Mouse (Mus musculus): Measurements from ENCODE around the gene Nectin2. TPM values are rescaled to one million over a fixed set of nuclear protein-coding genes. Genes with fewer than 3 reads are reported as not detected.
A peak's percentile ranks its signal among the peaks of the same experiment; 100 is the strongest.

Gene Nectin2
- polyA plus RNA-seq, 1 experiment from 2014 or later = 131 TPM

- peaks cover 34% of the 10 kb centered on the region for H3K4me1 ChIP-seq (replicated peaks; ENCODE audit: control insufficient read depth, insufficient read depth, low read length)
- peak; percentile 88 for ATAC-seq (ENCODE audit: low read depth)
- no peaks in the 10 kb centered on the region for H3K9me3 ChIP-seq (ENCODE audit: control insufficient read depth, low read length)
- H3K27ac ChIP-seq (ENCODE audit: low read length) = peak overlapping the region; percentile 89
- peak overlapping the region; percentile 71 for H3K4me3 ChIP-seq (ENCODE audit: low read length)
- H3K36me3 ChIP-seq (ENCODE audit: control insufficient read depth, insufficient read depth, low read length) = peaks cover 6% of the 10 kb centered on the region
- peak overlapping the region; percentile 92 for H3K9ac ChIP-seq (ENCODE audit: low read length)
- WGBS = under 1% methylated on average over 26 of the region's 28 CpGs
- peak overlapping the region; percentile 82 for H3K4me2 ChIP-seq (ENCODE audit: low read depth, low read length)
- no peaks in the 10 kb centered on the region; the same call in 1 of the 2 replicates for H3K27me3 ChIP-seq (ENCODE audit: control insufficient read depth, insufficient read depth, low read depth, low read length)
Measured at GRCm38 (mm10) chr7:19770375-19770754, 20.1 kb upstream of the Nectin2 start.

GRCm38 (mm10) chr7:19769434-19770374 lies 19.4 kb upstream of the Nectin2 start:
- Histone ChIP-seq H3K4me3 (ENCODE audit: low read length) (peak overlapping the region; percentile 71), H3K4me1 (replicated peaks; ENCODE audit: control insufficient read depth, insufficient read depth, low read length) (peaks cover 34% of the 10 kb centered on the region), H3K27ac (ENCODE audit: low read length) (peak overlapping the region; percentile 89), H3K27me3 (ENCODE audit: control insufficient read depth, insufficient read depth, low read depth, low read length) (no peaks in the 10 kb centered on the region; the same call in 1 of the 2 replicates), H3K4me2 (ENCODE audit: low read depth, low read length) (peak overlapping the region; percentile 82), H3K36me3 (ENCODE audit: control insufficient read depth, insufficient read depth, low read length) (peaks cover 10% of the 10 kb centered on the region), H3K9ac (ENCODE audit: low read length) (peak overlapping the region; percentile 92), H3K9me3 (ENCODE audit: control insufficient read depth, low read length) (no peaks in the 10 kb centered on the region)
- 7% methylated on average over 16 of the region's 16 CpGs for WGBS
- peak; percentile 26; the same call in 1 of the 2 replicates for ATAC-seq (ENCODE audit: low read depth)

GRCm38 (mm10) chr7:19769001-19769400 lies 18.7 kb upstream of the Nectin2 start:
- no peaks in the 10 kb centered on the region; the same call in 1 of the 2 replicates for H3K27me3 ChIP-seq (ENCODE audit: control insufficient read depth, insufficient read depth, low read depth, low read length)
- peaks cover 16% of the 10 kb centered on the region for H3K36me3 ChIP-seq (ENCODE audit: control insufficient read depth, insufficient read depth, low read length)
- peak overlapping the region; percentile 89 for H3K27ac ChIP-seq (ENCODE audit: low read length)
- H3K9me3 ChIP-seq (ENCODE audit: control insufficient read depth, low read length) = no peaks in the 10 kb centered on the region
- WGBS = 22% methylated on average over 4 of the region's 4 CpGs
- H3K9ac ChIP-seq (ENCODE audit: low read length) = peak overlapping the region; percentile 92
- peak; percentile 44 for ATAC-seq (ENCODE audit: low read depth)
- H3K4me1 ChIP-seq (replicated peaks; ENCODE audit: control insufficient read depth, insufficient read depth, low read length) = peaks cover 34% of the 10 kb centered on the region
- H3K4me3 ChIP-seq (ENCODE audit: low read length) = peak overlapping the region; percentile 71
- H3K4me2 ChIP-seq (ENCODE audit: low read depth, low read length) = peak overlapping the region; percentile 82

- H3K9ac ChIP-seq (ENCODE audit: low read length) = peak overlapping the region; percentile 92
Measured at GRCm38 (mm10) chr7:19768251-19768650, 18.0 kb upstream of the Nectin2 start.

GRCm38 (mm10) chr7:19764581-19764980 lies 14.3 kb upstream of the Nectin2 start:
- Histone ChIP-seq H3K36me3 (ENCODE audit: control insufficient read depth, insufficient read depth, low read length) (peaks cover 31% of the 10 kb centered on the region), H3K27me3 (ENCODE audit: control insufficient read depth, insufficient read depth, low read depth, low read length) (no peaks in the 10 kb centered on the region), H3K4me2 (ENCODE audit: low read depth, low read length) (no peak overlapping the region), H3K27ac (ENCODE audit: low read length) (no peak overlapping the region), H3K9me3 (ENCODE audit: control insufficient read depth, low read length) (no peaks in the 10 kb centered on the region), H3K4me3 (ENCODE audit: low read length) (no peak overlapping the region), H3K9ac (ENCODE audit: low read length) (no peak overlapping the region), H3K4me1 (replicated peaks; ENCODE audit: control insufficient read depth, insufficient read depth, low read length) (peaks cover 15% of the 10 kb centered on the region)
- ATAC-seq (ENCODE audit: low read depth) = no peak
- 86% methylated on average over 8 of the region's 9 CpGs for WGBS

More at GRCm38 (mm10) chr7:19768251-19768650, 18.0 kb upstream of the Nectin2 start:
- Histone ChIP-seq H3K4me2 (ENCODE audit: low read depth, low read length) (peak overlapping the region; percentile 82), H3K4me1 (replicated peaks; ENCODE audit: control insufficient read depth, insufficient read depth, low read length) (peaks cover 34% of the 10 kb centered on the region), H3K27ac (ENCODE audit: low read length) (peak overlapping the region; percentile 89), H3K9me3 (ENCODE audit: control insufficient read depth, low read length) (no peaks in the 10 kb centered on the region), H3K27me3 (ENCODE audit: control insufficient read depth, insufficient read depth, low read depth, low read length) (no peaks in the 10 kb centered on the region; the same call in 1 of the 2 replicates), H3K36me3 (ENCODE audit: control insufficient read depth, insufficient read depth, low read length) (peaks cover 24% of the 10 kb centered on the region), H3K4me3 (ENCODE audit: low read length) (peak overlapping the region; percentile 71)
- 40% methylated on average over 14 of the region's 14 CpGs for WGBS
- peak; percentile 5; the same call in 1 of the 2 replicates for ATAC-seq (ENCODE audit: low read depth)

- no peak for ATAC-seq (ENCODE audit: low read depth)
- H3K4me3 ChIP-seq (ENCODE audit: low read length) = no peak overlapping the region
- peaks cover 35% of the 10 kb centered on the region for H3K36me3 ChIP-seq (ENCODE audit: control insufficient read depth, insufficient read depth, low read length)
- H3K9me3 ChIP-seq (ENCODE audit: control insufficient read depth, low read length) = no peaks in the 10 kb centered on the region
- peaks cover 9% of the 10 kb centered on the region for H3K4me1 ChIP-seq (replicated peaks; ENCODE audit: control insufficient read depth, insufficient read depth, low read length)
- no peak overlapping the region for H3K4me2 ChIP-seq (ENCODE audit: low read depth, low read length)
- no peak overlapping the region for H3K27ac ChIP-seq (ENCODE audit: low read length)
- WGBS = 80% methylated on average over 13 of the region's 13 CpGs
- H3K9ac ChIP-seq (ENCODE audit: low read length) = no peak overlapping the region
- no peaks in the 10 kb centered on the region for H3K27me3 ChIP-seq (ENCODE audit: control insufficient read depth, insufficient read depth, low read depth, low read length)
Measured at GRCm38 (mm10) chr7:19763829-19764477, 13.7 kb upstream of the Nectin2 start.

- Histone ChIP-seq H3K9me3 (ENCODE audit: control insufficient read depth, low read length) (no peaks in the 10 kb centered on the region), H3K4me2 (ENCODE audit: low read depth, low read length) (no peak overlapping the region), H3K36me3 (ENCODE audit: control insufficient read depth, insufficient read depth, low read length) (peaks cover 48% of the 10 kb centered on the region), H3K27ac (ENCODE audit: low read length) (no peak overlapping the region), H3K27me3 (ENCODE audit: control insufficient read depth, insufficient read depth, low read depth, low read length) (no peaks in the 10 kb centered on the region), H3K9ac (ENCODE audit: low read length) (no peak overlapping the region), H3K4me3 (ENCODE audit: low read length) (no peak overlapping the region), H3K4me1 (replicated peaks; ENCODE audit: control insufficient read depth, insufficient read depth, low read length) (no peaks in the 10 kb centered on the region)
- ATAC-seq (ENCODE audit: low read depth) = peak; percentile 57
- 53% methylated on average over 11 of the region's 11 CpGs for WGBS
Measured at GRCm38 (mm10) chr7:19762283-19762682, 12.0 kb upstream of the Nectin2 start.

GRCm38 (mm10) chr7:19760021-19760420 lies 9.7 kb upstream of the Nectin2 start:
- peaks cover 45% of the 10 kb centered on the region for H3K36me3 ChIP-seq (ENCODE audit: control insufficient read depth, insufficient read depth, low read length)
- no peak overlapping the region for H3K9ac ChIP-seq (ENCODE audit: low read length)
- 85% methylated on average over 13 of the region's 13 CpGs for WGBS

GRCm38 (mm10) chr7:19758623-19759022 lies 8.3 kb upstream of the Nectin2 start:
- Histone ChIP-seq H3K4me1 (replicated peaks; ENCODE audit: control insufficient read depth, insufficient read depth, low read length) (peaks cover 26% of the 10 kb centered on the region), H3K36me3 (ENCODE audit: control insufficient read depth, insufficient read depth, low read length) (peaks cover 34% of the 10 kb centered on the region), H3K9ac (ENCODE audit: low read length) (no peak overlapping the region), H3K27me3 (ENCODE audit: control insufficient read depth, insufficient read depth, low read depth, low read length) (no peaks in the 10 kb centered on the region), H3K27ac (ENCODE audit: low read length) (no peak overlapping the region), H3K4me3 (ENCODE audit: low read length) (no peak overlapping the region), H3K9me3 (ENCODE audit: control insufficient read depth, low read length) (no peaks in the 10 kb centered on the region), H3K4me2 (ENCODE audit: low read depth, low read length) (no peak overlapping the region)
- no peak for ATAC-seq (ENCODE audit: low read depth)
- WGBS = 88% methylated on average over 13 of the region's 13 CpGs

More at GRCm38 (mm10) chr7:19760021-19760420, 9.7 kb upstream of the Nectin2 start:
- no peak overlapping the region for H3K27ac ChIP-seq (ENCODE audit: low read length)
- no peaks in the 10 kb centered on the region for H3K27me3 ChIP-seq (ENCODE audit: control insufficient read depth, insufficient read depth, low read depth, low read length)
- no peak for ATAC-seq (ENCODE audit: low read depth)
- peaks cover 19% of the 10 kb centered on the region for H3K4me1 ChIP-seq (replicated peaks; ENCODE audit: control insufficient read depth, insufficient read depth, low read length)
- H3K4me2 ChIP-seq (ENCODE audit: low read depth, low read length) = no peak overlapping the region
- H3K9me3 ChIP-seq (ENCODE audit: control insufficient read depth, low read length) = no peaks in the 10 kb centered on the region
- H3K4me3 ChIP-seq (ENCODE audit: low read length) = no peak overlapping the region
